Mouse (Mus musculus) ES-E14 (cell line): ENCODE results near the gene Amdhd2. TPM values are rescaled to one million over a fixed set of nuclear protein-coding genes. Genes with fewer than 3 reads are reported as not detected.

ENCODE experiments used
- DNase-seq: peaks from one replicate; pipeline ENCODE4 v3.0.0-alpha.2; 2013; ENCODE audit warnings: low read depth, low spot score
- H3K27ac ChIP-seq: 2 replicates; pipeline ENCODE4 v1.5.1; 2012; ENCODE audit warnings: low read depth, mild to moderate bottlenecking, low read length, moderate library complexity, mixed read lengths; ENCODE audit not compliant: poor library complexity, insufficient read depth, severe bottlenecking
- H3K36me3 ChIP-seq: 2 replicates; pipeline ENCODE4 v1.6.1; 2012; ENCODE audit warnings: mild to moderate bottlenecking, low read length, moderate library complexity, mixed read lengths; ENCODE audit not compliant: control insufficient read depth, poor library complexity, insufficient read depth, severe bottlenecking
- H3K4me1 ChIP-seq, 2 experiments: fragments of 150-350 bp in 1 of 2; sonication (generic) in 1 of 2; 2 replicates each; pipeline ENCODE4 v1.6.1; 2012; ENCODE audit warnings: low read length in 2 of 2, mild to moderate bottlenecking in 1 of 2, mixed read lengths in 1 of 2; ENCODE audit not compliant: control insufficient read depth in 2 of 2, insufficient read depth in 2 of 2, poor library complexity in 1 of 2
- H3K4me3 ChIP-seq, 2 experiments: fragments of 150-350 bp in 1 of 2; sonication (generic) in 1 of 2; 2 replicates each; pipeline ENCODE4 v1.5.1; 2012; ENCODE audit warnings: low read length in 2 of 2, low read depth in 1 of 2, mild to moderate bottlenecking in 1 of 2, mixed read lengths in 1 of 2; ENCODE audit not compliant: insufficient read depth in 1 of 2, poor library complexity in 1 of 2, severe bottlenecking in 1 of 2
- H3K9ac ChIP-seq: 2 replicates; pipeline ENCODE4 v1.6.1; 2012; ENCODE audit warnings: low read depth, mild to moderate bottlenecking, low read length, mixed read lengths; ENCODE audit not compliant: poor library complexity, insufficient read depth, severe bottlenecking
- H3K9me3 ChIP-seq: fragments of 150-350 bp; sonication (generic); 2 replicates; pipeline ENCODE4 v1.6.1; 2012; ENCODE audit warnings: low read depth, mild to moderate bottlenecking, low read length; ENCODE audit not compliant: control insufficient read depth, insufficient read depth
- CHD2 ChIP-seq: IDR thresholded peaks from 2 replicates; pipeline ENCODE4 v1.6.1; 2014; ENCODE audit warnings: mild to moderate bottlenecking, low read depth, low read length, inconsistent platforms
- HCFC1 ChIP-seq: IDR thresholded peaks from 2 replicates; pipeline ENCODE4 v1.6.1; 2012; ENCODE audit warnings: low read length, inconsistent platforms, borderline replicate concordance; ENCODE audit not compliant: insufficient read depth
- MAFK ChIP-seq: IDR thresholded peaks from 2 replicates; pipeline ENCODE4 v1.6.1; 2014; ENCODE audit warnings: mild to moderate bottlenecking, low read depth, low read length, inconsistent platforms; ENCODE audit not compliant: insufficient read depth
- ZC3H11A ChIP-seq: IDR thresholded peaks from 2 replicates; pipeline ENCODE4 v1.6.1; 2012; ENCODE audit warnings: low read depth, mild to moderate bottlenecking, inconsistent platforms, low read length, borderline replicate concordance
- ZNF384 ChIP-seq: IDR thresholded peaks from 2 replicates; pipeline ENCODE4 v1.6.1; 2012; ENCODE audit warnings: low read depth, low read length, inconsistent platforms
- in situ Hi-C, 2 experiments: fragments of 600-800 bp; cut with MboI; formaldehyde crosslinking; loops; one replicate each; pipeline ENCODE4 v1.15.1; 2025; ENCODE audit warnings: low sequenced_read_pairs in 2 of 2, inconsistent platforms in 1 of 2; ENCODE audit not compliant: unreplicated experiment in 2 of 2
- total RNA-seq: library from RNA; depleted of rRNA; stranded (reverse); fragments of 300-350 nt; gene quantifications from 2 replicates; pipeline ENCODE4 v1.2.3, GENCODE M21; 2012; rRNA removed

The Amdhd2 gene
- total RNA-seq = 28.5 and 35.3 TPM in 2 replicates

DNA sequence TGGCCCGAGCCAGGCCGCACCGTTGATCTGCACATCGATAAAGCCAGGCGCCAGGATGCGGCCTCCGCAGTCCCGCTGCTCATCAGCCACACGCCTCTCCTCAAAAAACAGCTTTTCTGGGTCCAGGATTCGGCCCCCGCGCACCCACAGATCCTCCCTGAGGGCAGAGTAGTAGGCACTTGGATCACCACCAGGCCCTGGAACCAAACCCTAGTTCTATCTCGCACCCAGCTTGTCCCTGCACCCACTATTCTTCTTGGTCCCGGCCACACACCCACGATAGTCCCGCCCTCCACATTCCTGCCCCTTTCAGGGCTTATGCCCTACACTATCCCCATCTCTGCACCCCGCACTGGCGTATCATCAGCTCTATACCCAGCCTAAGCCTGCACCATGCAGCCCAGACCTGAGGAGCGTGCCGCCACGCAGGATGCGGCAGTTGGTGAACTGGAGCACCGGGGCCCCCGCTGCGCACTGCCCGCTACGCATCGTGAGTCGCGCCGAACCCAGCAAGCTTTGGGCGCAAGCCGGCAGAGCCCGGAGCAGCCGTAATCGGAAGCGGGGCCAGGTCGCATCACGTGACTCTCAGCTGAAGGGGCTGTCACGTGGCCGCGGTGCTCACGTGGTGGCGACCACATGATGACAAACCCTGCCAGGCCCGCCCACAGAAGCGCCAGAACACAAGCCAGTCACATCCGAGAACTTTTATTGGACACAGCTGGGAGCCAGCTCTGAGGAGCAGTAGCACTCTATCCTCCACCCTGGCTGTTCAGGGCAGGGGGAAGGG, at the start of gene Amdhd2:
Gene Amdhd2, minus strand, starts transcription at position 591 of the 787 bp plus-strand sequence.
- Histone ChIP-seq H3K27ac (peak within 1 kb of the TSS; percentile 45), H3K36me3 (peaks cover 20% of the 10 kb centered on the region), H3K9me3 (no peaks in the 10 kb centered on the region), H3K9ac (peak within 1 kb of the TSS; percentile 86), H3K4me1 (peaks cover 4 to 19% of the 10 kb centered on the region in 2 experiments; a peak in 3 of 4 replicates), H3K4me3 (peak within 1 kb of the TSS; percentile 82 to 88)
- in situ Hi-C loops = no loop called here
- peak; percentile 94 for DNase-seq
- TF ChIP-seq MAFK (no peak), HCFC1 (peak; percentile 76; the same call in 1 of the 2 replicates), CHD2 (no peak), ZNF384 (no peak), ZC3H11A (no peak)

DNA sequence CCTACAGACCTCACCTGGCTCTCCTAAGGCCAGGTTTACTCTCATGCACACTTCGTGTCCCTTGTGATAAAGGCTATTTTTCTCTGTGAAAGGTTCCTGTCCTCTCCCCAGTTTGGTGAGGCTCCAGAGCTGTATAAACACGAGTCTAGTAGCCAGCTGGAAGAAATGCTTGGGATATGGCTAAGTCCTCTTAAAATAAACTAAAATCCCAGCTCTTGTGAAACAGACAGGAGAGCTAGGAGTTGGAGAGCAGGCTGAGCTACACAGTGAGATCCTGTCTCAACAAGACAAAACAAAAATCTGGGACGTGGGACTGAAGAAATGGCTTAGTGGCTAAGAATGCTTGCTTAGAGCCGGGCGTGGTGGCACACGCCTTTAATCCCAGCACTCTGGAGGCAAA, 49.6 kb upstream of the Amdhd2 start:
- TF ChIP-seq ZNF384 = no peak
- no peak for TF ChIP-seq ZC3H11A
- no peak for TF ChIP-seq MAFK
- TF ChIP-seq HCFC1 = no peak
- no peak for TF ChIP-seq CHD2
- Histone ChIP-seq H3K4me3 (no peak overlapping the region), H3K9me3 (no peaks in the 10 kb centered on the region), H3K27ac (no peak overlapping the region), H3K9ac (no peak overlapping the region), H3K36me3 (peaks cover 15% of the 10 kb centered on the region), H3K4me1 (peaks cover 2 to 24% of the 10 kb centered on the region in 2 experiments; a peak in 2 of 4 replicates)
- in situ Hi-C loops = no loop called here
- no peak for DNase-seq

DNA sequence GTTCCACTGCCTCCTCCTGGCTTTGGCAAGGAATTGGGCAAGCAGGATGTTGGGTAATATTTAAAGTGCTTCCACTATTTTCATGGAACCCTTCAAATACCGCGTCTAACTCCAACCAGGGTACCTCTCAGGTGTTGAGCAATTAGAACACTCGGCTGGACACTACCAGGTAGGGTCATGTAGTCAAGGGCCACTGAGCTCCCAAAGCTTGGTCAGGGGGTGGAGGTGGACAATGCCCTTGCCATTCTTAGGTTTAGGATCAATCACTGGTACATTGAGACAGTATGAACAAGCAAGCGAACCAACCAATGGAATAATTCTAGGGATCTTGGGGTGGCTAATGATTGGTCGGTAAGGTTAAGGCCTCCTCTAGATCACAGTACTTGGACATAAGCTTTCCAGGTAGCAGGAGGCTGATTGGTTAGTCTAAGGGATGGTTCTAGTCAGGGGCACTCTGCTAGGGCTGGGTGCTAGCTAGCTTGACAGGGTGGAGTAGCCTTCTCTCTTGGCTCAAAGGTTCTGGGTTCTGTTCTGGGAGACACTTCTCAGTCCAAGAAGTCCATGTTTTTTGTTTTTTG, 49.0 kb upstream of the Amdhd2 start:
- no peak for DNase-seq
- Histone ChIP-seq H3K36me3 (peaks cover 11% of the 10 kb centered on the region), H3K4me1 (peaks cover 2 to 28% of the 10 kb centered on the region in 2 experiments; a peak in 2 of 4 replicates), H3K4me3 (peak overlapping the region in 1 of 2 experiments; percentile 65; a peak in 2 of 4 replicates), H3K9me3 (no peaks in the 10 kb centered on the region), H3K9ac (no peak overlapping the region), H3K27ac (no peak overlapping the region)
- in situ Hi-C loops = no loop called here
- TF ChIP-seq CHD2 (no peak), MAFK (no peak), HCFC1 (no peak), ZC3H11A (no peak), ZNF384 (no peak)

DNA sequence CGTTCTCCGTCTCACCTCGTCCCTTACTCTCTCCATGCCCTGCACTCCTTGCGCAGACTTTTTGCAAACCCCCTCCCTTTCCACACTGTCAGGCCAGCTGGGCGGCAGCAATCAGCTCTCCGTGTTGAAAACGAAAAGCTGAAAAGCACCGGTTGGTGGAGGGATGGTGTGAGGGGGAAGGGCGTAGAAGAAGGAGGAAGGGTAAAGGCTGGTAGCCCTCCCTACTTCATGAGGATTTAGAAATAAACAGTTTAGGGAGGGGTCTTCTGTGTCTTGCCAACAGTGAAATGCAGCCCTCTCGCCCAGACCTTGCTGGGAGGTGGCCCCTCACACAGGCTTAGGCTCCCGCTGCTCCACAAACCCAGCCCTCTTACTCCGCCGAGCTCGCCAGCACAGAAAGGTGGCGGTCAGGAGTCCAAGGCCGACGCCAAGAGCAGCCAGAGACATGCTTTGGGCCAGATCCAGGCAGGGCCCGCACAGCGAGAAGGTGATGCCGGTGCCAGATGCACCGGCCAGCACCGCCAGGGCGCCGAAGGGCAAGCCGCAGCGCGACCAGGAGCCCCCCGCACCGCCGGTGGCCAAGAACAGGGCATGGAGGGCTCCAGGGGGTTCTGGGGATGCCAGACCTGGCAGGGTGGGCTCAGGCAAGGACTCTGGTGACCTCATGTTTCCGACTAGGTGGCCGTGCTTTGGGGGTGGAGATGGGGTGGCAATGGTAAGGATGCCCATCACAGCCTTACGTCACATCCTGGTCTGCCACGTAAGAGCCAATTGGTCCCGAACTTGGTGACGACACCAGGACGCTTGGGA, 48.3 kb upstream of the Amdhd2 start:
- DNase-seq = no peak
- H3K36me3 ChIP-seq = peaks cover 10% of the 10 kb centered on the region
- in situ Hi-C loops = no loop called here
- peaks cover 2 to 32% of the 10 kb centered on the region in 2 experiments; a peak in 3 of 4 replicates for H3K4me1 ChIP-seq
- no peaks in the 10 kb centered on the region for H3K9me3 ChIP-seq
- no peak overlapping the region for H3K27ac ChIP-seq
- H3K4me3 ChIP-seq = peak overlapping the region; percentile 65
- peak overlapping the region; percentile 66 for H3K9ac ChIP-seq
- no peak for TF ChIP-seq HCFC1
- no peak for TF ChIP-seq ZC3H11A
- no peak for TF ChIP-seq CHD2
- TF ChIP-seq MAFK = no peak
- TF ChIP-seq ZNF384 = no peak
